Mouse (Mus musculus) brain, embryonic 14.5 days (tissue): ENCODE measurements around the gene Cdk17.

Experiments
- CTCF ChIP-seq: fragments of 200-500 bp; IDR thresholded peaks from 2 replicates; pipeline ENCODE4 v1.5.1; 2012; ENCODE audit warnings: inconsistent platforms, mild to moderate bottlenecking, moderate library complexity, borderline replicate concordance; ENCODE audit not compliant: insufficient read depth, insufficient read length; ENCODE audit errors: extremely low read depth
- POLR2A ChIP-seq: fragments of 200-500 bp; IDR thresholded peaks from 2 replicates; pipeline ENCODE4 v1.6.1; 2012; ENCODE audit warnings: mild to moderate bottlenecking, inconsistent platforms, borderline replicate concordance; ENCODE audit not compliant: poor library complexity, insufficient read depth, insufficient read length, severe bottlenecking; ENCODE audit errors: extremely low read depth

DNA sequence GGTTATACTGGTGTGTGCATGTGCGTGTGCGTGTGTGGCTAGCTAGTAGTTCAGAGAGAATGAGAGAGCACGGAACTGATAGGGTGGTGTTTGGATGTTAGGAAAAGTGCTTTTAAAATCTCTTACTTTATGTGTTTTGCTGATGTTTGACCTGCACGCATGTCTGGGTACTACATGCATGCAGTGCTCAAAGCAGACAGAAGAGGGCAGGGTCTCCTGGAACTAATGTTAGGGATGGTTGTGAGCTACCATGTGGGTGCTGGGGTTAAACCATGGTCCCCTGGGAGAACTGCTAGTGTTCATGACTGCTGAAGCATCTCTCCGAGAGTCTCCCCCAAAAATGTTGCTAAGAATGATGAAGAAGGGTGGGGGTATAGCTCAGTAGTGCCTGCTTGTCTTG is 18.0 kb downstream of the Cdk17 start:
- TF ChIP-seq POLR2A (no peak), CTCF (0 out of 2 replicates have a peak, but pooled peaks have one; percentile 1)
